Mouse (Mus musculus): ENCODE results near the gene Mdm2.

Gene Mdm2

DNA sequence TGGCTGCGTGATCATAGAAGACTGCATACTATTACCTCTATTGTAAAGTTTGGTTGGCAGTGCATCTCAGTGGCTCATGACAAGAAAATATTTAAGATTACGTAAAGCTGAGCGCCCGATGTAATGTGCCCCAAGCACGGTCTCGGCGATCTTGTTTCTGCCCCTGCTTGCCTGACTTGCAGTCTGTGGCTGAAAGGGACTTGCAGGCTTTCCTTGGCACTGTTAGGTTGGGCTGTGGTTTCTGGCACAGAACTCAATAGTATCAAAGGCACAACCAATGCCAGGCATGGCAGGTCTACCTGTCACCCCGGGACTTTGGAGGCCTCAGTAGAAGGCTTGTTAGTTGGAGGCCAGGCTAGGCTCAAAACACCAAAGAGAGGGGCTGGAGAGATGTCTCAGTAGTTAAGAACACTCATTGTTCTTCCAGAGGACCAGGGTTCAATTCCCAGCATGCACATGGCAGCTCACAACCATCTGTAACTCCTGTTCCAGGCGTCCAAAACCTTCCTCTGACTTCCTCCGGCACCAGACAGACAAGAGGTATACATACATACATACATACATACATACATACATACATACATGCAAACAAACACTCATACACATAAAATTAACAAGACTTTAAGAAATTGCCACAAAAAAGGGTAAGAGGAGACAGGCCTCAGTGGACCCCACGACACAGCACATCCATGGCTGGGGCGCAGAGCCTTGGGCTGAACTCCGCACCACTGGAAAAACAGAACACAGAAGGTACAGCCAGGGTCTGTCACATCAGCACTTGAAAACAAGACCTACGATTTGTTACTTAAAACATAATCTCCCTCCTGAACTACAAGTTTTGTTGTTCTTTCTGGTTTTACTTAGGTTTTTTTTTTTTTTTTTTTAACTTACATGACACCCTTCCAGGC, 51.8 kb downstream of the Mdm2 start:
- in situ Hi-C loops (cut with MboI; ENCODE audit: low pct_unique_long_range_greater_than_20kb in 1 of 2, low sequenced_read_pairs in 2 of 2, unreplicated experiment in 1 of 2): no loop called here

GRCm38 (mm10) chr10:117657659-117658306, 52.8 kb downstream of the Mdm2 start:
- in situ Hi-C loops (cut with MboI; ENCODE audit: low pct_unique_long_range_greater_than_20kb in 1 of 2, low sequenced_read_pairs in 2 of 2, unreplicated experiment in 1 of 2): no loop called here

- in situ Hi-C loops (cut with MboI; ENCODE audit: low pct_unique_long_range_greater_than_20kb in 1 of 2, low sequenced_read_pairs in 2 of 2, unreplicated experiment in 1 of 2): no loop called here
Observed at GRCm38 (mm10) chr10:117656985-117657658, 53.4 kb downstream of the Mdm2 start.

- in situ Hi-C loops (cut with MboI; ENCODE audit: low pct_unique_long_range_greater_than_20kb in 1 of 2, low sequenced_read_pairs in 2 of 2, unreplicated experiment in 1 of 2): no loop called here
Observed at GRCm38 (mm10) chr10:117656662-117656962, 53.9 kb downstream of the Mdm2 start.

- in situ Hi-C loops (cut with MboI; ENCODE audit: low pct_unique_long_range_greater_than_20kb in 1 of 2, low sequenced_read_pairs in 2 of 2, unreplicated experiment in 1 of 2): no loop called here
Observed at GRCm38 (mm10) chr10:117655908-117656661, 54.5 kb downstream of the Mdm2 start.

- in situ Hi-C loops (cut with MboI; ENCODE audit: low pct_unique_long_range_greater_than_20kb in 1 of 2, low sequenced_read_pairs in 2 of 2, unreplicated experiment in 1 of 2): no loop called here
Observed at GRCm38 (mm10) chr10:117655460-117655859, 55.1 kb downstream of the Mdm2 start.

GRCm38 (mm10) chr10:117654576-117655123, 55.9 kb downstream of the Mdm2 start:
- in situ Hi-C loops (cut with MboI; ENCODE audit: low pct_unique_long_range_greater_than_20kb in 1 of 2, low sequenced_read_pairs in 2 of 2, unreplicated experiment in 1 of 2): no loop called here

- in situ Hi-C loops (cut with MboI; ENCODE audit: low pct_unique_long_range_greater_than_20kb in 1 of 2, low sequenced_read_pairs in 2 of 2, unreplicated experiment in 1 of 2): no loop called here
Observed at GRCm38 (mm10) chr10:117653779-117654173, 56.8 kb downstream of the Mdm2 start.

DNA sequence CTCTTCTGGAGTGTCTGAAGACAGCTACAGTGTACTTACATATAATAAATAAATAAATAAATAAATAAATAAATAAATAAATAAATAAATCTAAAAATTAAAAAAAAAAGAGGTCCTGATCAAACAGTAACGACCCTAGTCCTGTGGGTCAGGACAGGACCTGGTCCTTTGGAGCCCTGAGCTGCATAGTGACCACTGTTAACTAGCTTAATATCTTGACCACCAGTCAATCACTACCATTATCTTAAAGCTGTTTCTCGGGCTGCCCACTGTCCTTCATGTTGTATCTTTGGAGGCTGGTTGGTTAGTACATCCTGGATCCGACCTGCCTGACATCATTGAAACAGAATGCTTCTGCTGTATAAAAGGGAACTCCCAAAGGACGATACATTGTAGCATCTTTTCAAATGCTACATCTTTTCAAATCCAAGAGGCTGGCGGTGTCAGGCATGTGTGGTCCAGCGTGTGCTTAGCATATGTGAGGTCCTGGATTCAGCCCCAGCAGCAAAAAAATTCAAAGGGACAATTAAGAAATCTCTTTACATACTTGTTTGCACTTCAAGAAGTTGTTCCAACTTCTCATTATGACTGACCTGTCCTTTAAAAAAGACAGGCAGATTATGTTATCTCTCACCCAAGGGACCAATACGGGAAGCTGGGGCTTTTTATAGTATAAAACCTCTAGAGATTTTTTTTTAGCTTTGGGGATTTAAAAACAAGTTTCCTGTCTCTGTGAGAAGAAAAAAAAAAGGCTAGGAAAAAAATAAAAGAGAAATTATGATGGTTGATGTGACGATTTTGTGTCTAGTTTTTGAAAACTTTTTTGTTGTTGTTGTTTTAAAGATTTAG, 57.4 kb downstream of the Mdm2 start:
- in situ Hi-C loops (cut with MboI; ENCODE audit: low pct_unique_long_range_greater_than_20kb in 1 of 2, low sequenced_read_pairs in 2 of 2, unreplicated experiment in 1 of 2): no loop called here

DNA sequence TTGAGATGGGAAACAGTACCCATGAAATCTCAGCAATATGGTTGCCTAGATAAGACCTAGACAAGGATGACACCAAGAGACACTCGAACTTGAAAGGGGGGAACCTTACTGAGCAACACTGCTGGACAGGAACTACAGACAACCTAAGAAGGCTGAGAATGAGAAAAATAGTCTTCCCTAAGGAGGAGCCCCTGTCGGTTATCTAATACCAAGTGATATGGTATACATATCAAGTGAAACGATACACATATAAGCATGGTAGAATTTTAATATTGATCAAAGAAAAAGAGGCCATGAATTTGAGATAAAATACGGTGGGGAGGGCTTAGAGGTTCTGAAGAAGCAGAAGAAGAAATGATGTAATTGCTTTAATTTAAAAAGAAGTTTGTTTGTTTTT, 58.2 kb downstream of the Mdm2 start:
- in situ Hi-C loops (cut with MboI; ENCODE audit: low pct_unique_long_range_greater_than_20kb in 1 of 2, low sequenced_read_pairs in 2 of 2, unreplicated experiment in 1 of 2): no loop called here

- in situ Hi-C loops (cut with MboI; ENCODE audit: low pct_unique_long_range_greater_than_20kb in 1 of 2, low sequenced_read_pairs in 2 of 2, unreplicated experiment in 1 of 2): no loop called here
Observed at GRCm38 (mm10) chr10:117651587-117652377, 58.8 kb downstream of the Mdm2 start.

DNA sequence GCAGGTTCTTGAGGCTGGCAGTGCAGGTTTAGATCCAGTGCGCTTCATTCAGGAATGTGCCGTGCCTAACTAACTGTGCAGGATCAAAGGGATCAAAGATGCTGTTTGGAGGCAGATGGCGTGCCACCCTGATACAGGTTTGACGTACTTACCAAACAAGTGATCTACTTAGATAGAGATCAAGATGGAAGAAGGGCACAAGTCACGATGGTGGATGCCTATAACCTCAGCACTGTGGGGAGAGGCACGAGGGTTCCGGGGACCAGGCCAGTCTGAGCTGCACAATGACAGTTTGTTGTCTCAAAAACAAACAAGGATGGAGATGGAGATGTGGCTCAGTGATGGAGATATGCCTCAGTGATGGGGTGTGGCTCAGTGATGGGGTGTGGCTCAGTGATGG, 59.8 kb downstream of the Mdm2 start:
- in situ Hi-C loops (cut with MboI; ENCODE audit: low pct_unique_long_range_greater_than_20kb in 1 of 2, low sequenced_read_pairs in 2 of 2, unreplicated experiment in 1 of 2): no loop called here

- in situ Hi-C loops (cut with MboI; ENCODE audit: low pct_unique_long_range_greater_than_20kb in 1 of 2, low sequenced_read_pairs in 2 of 2, unreplicated experiment in 1 of 2): no loop called here
Observed at GRCm38 (mm10) chr10:117650042-117650655, 60.4 kb downstream of the Mdm2 start.

GRCm38 (mm10) chr10:117649292-117650041, 61.1 kb downstream of the Mdm2 start:
- in situ Hi-C loops (cut with MboI; ENCODE audit: low pct_unique_long_range_greater_than_20kb in 1 of 2, low sequenced_read_pairs in 2 of 2, unreplicated experiment in 1 of 2): no loop called here

GRCm38 (mm10) chr10:117648643-117649042, 61.9 kb downstream of the Mdm2 start:
- in situ Hi-C loops (cut with MboI; ENCODE audit: low pct_unique_long_range_greater_than_20kb in 1 of 2, low sequenced_read_pairs in 2 of 2, unreplicated experiment in 1 of 2): no loop called here

GRCm38 (mm10) chr10:117647964-117648472, 62.5 kb downstream of the Mdm2 start:
- in situ Hi-C loops (cut with MboI; ENCODE audit: low pct_unique_long_range_greater_than_20kb in 1 of 2, low sequenced_read_pairs in 2 of 2, unreplicated experiment in 1 of 2): no loop called here
